Mouse (Mus musculus) T-helper 1 cell (primary cell): ENCODE measurements at regions not wholly inside any gene's neighbourhood (a gene's known extent, or its start where the extent isn't known, plus 50 kb on each side); places are given as distances from the start of the nearest gene placed in this dataset.

Experiments used
- in situ Hi-C: fragments of 300-600 bp; cut with MboI, MseI; formaldehyde crosslinking; loops from one replicate; pipeline ENCODE4 v1.15.1; 2025; ENCODE audit warnings: high pct_unique_total_duplicates

DNA sequence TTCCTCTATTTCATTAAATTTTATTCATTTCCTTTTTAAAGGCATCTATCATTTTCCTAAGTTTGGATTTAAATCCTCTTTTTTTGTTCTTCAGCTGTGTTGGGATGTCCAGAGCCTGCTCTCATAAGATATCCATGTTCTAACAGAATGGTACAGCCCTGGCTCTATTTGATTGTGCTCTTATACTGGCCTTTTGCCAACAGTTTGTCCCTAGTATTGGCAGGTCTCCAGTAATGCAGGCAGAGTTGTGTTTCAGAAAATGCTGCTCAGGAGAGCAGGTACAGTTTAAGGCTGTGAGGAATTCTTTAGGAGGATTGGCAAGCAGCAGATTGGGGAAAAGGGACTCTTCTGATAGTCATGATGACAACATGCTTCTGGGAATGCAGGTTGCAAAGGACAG lies 797.1 kb upstream of the Slit2 start:
- in situ Hi-C loops = no loop called here

GRCm38 (mm10) chr5:47202164-47202914 lies 780.6 kb upstream of the Slit2 start:
- in situ Hi-C loops = loop anchor here (5.0 kb wide), 1 partner anchor 305 kb away; no protein-coding TSS in a partner anchor

DNA sequence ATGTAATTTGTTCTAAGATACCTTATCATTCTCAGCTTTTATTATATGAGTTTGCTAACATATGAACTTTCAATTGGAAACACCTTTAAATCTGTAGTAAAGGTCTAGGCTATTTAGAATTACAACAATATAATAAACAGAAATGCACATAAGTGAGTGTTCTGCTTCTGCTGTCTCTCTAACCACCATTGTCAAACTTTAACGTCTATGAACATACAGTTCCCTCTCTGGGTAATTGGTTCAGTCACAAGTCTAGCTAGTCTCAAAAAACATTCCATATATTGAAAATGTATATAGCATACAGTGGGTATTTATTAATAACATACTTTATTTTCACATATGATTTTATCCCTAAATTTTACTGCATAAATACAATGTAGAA lies 780.0 kb upstream of the Slit2 start:
- in situ Hi-C loops = loop anchor here (5.0 kb wide), 1 partner anchor 306 kb away; no protein-coding TSS in a partner anchor

GRCm38 (mm10) chr5:47210542-47210941 lies 772.4 kb upstream of the Slit2 start:
- in situ Hi-C loops = no loop called here

DNA sequence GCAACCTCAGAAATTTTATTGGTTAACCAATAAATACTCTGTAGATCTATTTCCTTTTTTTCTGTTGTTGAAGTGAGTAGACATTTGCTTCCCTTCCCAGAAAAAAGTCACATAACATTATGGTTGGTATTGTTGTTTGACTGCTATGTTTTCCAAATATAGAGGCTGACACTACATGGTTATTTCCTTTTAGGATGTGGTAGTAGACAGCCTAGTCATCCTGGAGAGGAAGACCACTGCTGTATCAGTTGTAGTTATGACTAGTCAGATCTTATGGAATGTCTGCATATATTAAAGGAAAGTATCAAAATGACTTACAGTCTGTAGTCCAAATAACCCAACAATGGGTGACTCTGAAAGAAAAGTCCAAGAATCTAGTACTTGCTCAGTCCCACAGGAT lies 767.5 kb upstream of the Slit2 start:
- in situ Hi-C loops = no loop called here

DNA sequence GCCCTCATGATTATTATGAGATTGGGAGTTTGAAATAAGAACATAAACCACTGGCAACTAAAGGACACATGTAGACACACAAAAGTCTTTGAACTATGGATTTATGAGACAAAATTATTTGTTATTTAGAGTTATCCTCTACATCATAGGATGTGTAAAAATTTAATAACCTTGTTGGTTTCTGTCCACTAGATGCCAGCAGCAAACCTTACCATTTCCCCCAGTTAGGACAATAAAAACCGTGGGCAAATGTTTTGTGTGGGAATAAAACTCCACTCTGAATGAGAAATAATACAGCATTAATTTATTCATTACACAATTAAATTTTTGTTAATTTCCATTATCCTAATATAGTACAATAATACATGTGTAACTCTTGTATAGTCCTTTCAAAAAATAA lies 757.7 kb upstream of the Slit2 start:
- in situ Hi-C loops = no loop called here

- in situ Hi-C loops = no loop called here
Observed at GRCm38 (mm10) chr5:47236094-47236493, 746.8 kb upstream of the Slit2 start.

GRCm38 (mm10) chr5:47240060-47240459 lies 742.9 kb upstream of the Slit2 start:
- in situ Hi-C loops = no loop called here

- in situ Hi-C loops = no loop called here
Observed at GRCm38 (mm10) chr5:47240586-47240985, 742.4 kb upstream of the Slit2 start.

DNA sequence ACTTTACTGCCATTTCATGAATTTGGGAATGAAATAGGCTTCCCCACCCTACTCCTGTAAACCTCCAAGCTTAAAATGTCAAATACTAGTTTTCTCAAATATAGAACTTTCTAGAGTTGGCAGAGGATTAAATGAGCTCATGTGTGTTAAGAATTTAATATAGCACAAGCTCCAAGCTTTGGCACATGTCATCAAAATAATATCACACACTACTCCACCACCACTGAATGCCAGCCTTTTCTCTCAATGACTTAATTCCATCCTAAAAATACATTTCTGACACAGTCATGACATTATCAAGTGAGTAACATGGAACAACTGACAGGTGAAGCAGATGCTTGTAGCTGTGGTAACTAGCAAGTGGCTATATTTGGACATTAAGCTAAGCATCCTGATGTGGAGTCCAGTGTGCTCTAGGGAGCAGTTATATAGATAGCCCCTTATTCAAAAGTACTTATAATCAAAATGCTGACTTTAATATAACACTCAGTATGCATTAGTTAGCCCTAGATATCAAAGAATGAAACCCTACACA lies 728.0 kb upstream of the Slit2 start:
- in situ Hi-C loops = no loop called here

GRCm38 (mm10) chr5:47261658-47262411 lies 721.1 kb upstream of the Slit2 start:
- in situ Hi-C loops = no loop called here

DNA sequence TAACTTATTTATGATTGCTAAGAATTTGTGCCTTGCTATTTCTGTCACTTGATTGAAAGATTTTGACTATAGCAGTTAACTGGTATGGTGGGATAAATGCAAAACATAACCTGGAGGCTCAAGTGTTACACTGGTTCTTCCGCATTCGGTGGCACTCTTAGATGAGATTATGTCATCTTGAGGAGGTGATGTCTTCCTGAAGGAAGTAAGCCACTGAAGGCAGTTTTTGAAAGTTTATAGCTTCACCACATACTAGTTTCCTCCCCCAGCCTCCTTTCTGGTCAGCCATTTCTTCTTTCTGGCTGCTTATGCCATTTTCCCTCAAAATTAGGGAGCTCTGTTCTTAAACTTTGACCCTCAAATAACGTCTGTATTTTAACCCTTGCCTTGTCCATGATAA lies 710.3 kb upstream of the Slit2 start:
- in situ Hi-C loops = no loop called here

DNA sequence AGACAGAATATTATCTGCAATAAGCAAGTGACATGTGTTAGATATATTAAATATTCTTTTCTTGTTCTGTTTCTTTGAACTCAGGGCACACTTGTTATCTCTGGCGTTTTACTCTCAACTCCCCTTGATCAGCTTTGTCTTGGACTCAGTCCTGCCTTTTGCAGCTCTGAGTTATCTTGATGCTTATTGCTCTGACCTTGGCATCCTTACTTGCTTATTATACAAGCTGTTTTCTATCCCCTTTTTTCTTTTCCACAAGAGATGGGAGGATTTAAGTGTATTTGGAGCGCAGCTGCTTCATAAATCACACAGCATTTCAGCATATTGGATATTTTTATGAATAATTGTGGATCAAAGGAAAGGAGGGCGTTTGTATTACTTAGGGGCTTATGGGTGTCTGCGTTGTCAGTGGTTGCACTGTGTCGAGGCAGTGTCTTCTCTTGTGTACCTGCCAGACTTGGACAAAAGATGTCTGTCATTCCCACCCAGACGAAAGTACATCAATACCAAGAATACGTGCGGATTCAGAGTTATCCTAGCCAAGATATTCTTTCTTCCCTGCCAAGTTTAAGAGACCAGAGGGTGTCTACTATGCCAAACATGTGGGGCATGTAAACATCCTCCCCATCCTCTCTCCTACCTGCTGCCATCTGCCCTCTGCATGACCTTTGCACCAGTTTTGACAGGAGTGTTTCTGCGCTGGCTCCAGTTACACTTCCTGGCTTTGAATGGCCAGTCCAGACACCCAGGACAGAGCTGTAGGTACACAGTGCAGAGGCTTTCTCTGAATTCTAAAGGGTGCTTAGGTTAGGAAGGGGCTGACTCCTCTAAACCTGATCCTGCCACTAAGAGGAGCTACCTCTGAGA lies 709.3 kb upstream of the Slit2 start:
- in situ Hi-C loops = no loop called here

DNA sequence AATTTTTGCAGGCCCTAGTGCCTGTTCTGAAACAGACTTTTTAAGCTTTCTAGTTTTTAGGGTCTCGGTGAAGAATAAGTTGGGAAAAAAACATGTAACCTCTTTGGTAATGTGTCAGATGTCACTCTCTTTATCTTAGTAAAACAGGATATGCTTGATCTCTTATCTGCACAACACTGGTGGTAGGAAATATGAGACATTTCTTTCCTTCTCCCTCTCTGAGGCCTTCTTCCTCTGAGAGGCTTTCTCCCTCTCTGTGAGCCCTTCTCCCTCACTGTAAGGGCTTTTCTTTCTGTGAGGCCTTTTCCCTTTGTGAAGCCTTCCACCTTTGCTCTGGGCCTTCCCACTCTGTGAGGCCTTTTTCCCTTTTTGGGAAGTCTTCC lies 708.7 kb upstream of the Slit2 start:
- in situ Hi-C loops = no loop called here

DNA sequence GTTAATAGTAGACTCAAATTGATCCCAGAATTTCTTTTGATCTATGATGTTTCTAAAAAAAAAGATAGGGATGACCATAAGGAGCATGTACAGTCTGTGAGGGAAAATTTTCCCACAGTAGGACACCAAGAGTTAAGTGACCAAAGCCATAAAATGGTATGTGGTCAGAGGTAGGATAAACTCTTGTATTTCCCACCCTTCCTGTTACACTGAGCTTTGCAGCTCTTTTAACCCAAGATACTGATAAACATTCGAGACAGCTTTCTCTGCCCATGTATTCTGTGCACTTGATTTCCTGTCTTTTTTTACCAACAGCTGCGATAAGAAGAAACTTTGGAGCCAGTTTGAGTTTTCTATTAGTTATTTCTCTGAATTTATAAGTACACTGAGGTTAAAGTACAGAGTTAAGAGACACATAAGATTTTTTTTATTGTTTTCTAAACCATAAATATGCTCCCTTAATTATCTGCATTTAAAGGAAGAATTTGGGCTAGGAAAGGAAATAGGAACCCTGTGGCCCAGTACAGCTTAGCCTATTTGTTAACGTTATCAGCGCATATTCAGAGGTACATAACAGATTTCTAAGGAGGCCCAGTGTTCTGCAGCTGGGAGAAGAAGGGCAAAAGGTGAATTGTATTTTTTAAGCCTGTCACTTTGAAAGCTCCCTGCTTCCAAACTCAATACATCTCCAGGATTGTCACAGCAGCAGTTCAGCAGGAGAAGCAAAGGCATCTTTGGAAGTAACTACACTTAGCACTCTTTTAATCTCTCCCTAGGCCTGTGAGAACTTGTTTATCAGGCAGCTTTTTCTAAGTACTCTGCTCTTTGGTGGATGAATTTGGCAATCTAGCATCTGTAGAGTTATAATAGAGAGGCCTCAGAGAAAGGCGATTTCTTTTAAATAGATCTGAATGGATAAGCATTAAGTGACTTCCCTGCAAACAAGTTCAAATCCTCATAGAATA lies 706.4 kb upstream of the Slit2 start:
- in situ Hi-C loops = no loop called here

- in situ Hi-C loops = no loop called here
Observed at GRCm38 (mm10) chr5:47279630-47280029, 703.3 kb upstream of the Slit2 start.

- in situ Hi-C loops = no loop called here
Observed at GRCm38 (mm10) chr5:47299602-47300001, 683.3 kb upstream of the Slit2 start.

DNA sequence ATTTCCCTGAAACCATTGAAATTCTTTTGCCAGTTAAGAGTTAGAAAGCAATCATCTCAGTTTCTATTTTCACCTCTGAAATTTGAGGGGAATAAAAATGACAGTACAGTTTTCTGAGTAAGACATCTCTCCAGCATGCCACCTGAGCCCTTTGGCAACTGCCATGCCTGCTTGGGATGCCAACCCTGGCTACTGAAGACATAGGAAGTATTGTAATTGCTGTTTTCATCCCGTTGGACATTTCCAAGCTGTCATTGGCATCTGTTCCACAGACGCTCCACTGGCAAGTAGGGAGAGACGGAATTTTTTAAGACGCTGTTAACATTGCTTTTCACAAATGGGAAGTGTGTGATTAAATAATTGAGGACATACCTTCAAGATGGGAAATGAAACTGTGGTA lies 665.4 kb upstream of the Slit2 start:
- in situ Hi-C loops = no loop called here

GRCm38 (mm10) chr5:47318147-47318546 lies 664.8 kb upstream of the Slit2 start:
- in situ Hi-C loops = no loop called here

DNA sequence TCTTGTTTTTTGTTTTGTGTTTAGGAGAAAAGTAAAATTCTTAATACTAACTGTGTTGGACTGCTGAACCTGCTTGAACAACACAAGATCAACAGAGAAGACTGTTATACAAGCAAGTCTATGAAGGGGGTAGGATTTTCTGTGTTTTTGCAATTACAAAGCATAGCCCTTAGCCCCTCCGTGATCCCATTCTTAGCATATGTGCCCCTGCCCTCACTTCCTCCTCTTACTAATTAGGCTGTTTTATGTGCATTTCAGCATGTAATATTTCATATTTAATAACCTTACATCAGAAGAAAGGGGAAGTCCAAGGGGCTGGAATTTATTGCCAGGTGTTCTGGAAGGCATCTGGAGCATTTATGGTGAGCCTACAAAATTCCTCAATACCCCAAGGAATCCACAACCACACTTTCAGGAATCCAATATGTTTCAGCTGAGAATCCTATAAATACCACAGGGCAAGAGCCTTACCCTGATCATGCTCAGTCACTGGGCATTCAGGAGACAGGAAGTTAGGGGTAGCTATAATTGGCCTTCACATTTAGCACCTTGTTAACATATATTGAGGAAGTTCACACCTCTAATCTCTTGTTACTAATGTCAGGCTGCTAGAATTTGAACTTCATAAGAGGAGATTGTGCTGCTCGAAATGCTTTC lies 660.3 kb upstream of the Slit2 start:
- in situ Hi-C loops = no loop called here
